Mouse (Mus musculus): Measurements from ENCODE around the gene Clec4a3. TPM values are rescaled to one million over a fixed set of nuclear protein-coding genes. Genes with fewer than 3 reads are reported as not detected.
"Not testable (repeated sequence)": the region's sequence is repeated elsewhere in the genome, so short reads cannot be mapped to it uniquely, and the experiment has no call there.

Clec4a3 gene
- polyA plus RNA-seq, 1 experiment, result not detected

DNA sequence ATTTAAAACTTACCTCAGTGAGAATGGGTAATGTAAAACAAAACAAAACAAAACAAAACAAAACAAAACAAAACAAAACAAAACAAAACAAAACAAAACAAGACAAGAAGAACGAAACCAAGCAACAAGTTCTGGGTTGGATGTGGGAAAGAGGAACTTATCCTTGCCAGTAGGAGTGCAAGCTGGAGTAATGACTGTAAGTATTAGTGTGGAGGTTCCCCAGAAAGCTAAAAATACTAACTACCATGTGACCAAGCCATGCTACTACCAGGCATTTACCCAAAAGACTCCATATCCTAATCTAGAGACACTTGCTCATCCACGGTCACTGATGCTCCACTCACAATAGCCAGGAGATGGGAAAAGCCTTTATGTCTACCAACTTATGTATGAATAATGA is 5.6 kb upstream of the Clec4a3 start:
- H3K4me3 ChIP-seq (ENCODE audit: insufficient read depth, poor library complexity, severe bottlenecking), result no peak overlapping the region
- no peaks in the 10 kb centered on the region for H3K79me3 ChIP-seq (ENCODE audit: low read depth)
- H3ac ChIP-seq (ENCODE audit: control insufficient read depth, insufficient read length, low read depth), result no peak overlapping the region
- no peaks in the 10 kb centered on the region for H3K27me3 ChIP-seq (ENCODE audit: control insufficient read depth, insufficient read depth, insufficient read length)
- no peaks in the 10 kb centered on the region for H3K36me3 ChIP-seq (ENCODE audit: control insufficient read depth, insufficient read depth)
- TF ChIP-seq USF1 (IDR thresholded peaks at IDR 0.05; ENCODE audit: low read depth), result no peak
- no peak for TF ChIP-seq CTCF (IDR thresholded peaks at IDR 0.05; ENCODE audit: control insufficient read depth, insufficient read depth, insufficient read length)
- no peak for TF ChIP-seq MYOD1 (IDR thresholded peaks at IDR 0.05; ENCODE audit: control insufficient read depth, insufficient read length, low read depth)
- no peaks in the 10 kb centered on the region for H3K79me2 ChIP-seq (ENCODE audit: control insufficient read depth, insufficient read depth)

DNA sequence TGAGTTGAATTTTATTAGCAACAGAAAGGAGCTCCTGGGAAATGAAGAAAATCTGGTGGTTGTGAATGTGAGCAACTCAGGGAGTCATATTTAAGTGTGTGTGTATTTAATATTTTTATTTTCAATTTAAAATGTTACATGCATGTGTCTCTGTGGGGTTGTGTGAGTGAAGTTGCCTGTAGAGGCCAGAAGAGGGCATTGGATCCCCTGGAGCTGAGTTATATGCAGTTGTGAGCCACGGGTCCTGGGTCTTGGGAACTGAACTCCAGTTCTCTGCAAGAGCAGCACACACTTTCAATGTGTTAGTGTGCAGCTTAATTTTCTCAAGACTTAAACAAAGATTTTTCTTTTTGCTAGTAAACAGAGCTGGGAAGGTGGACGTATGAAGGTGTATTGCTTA is 12.2 kb downstream of the Clec4a3 start:
- no peak for TF ChIP-seq CEBPB (IDR thresholded peaks at IDR 0.05; ENCODE audit: low read depth)
- no peak for TF ChIP-seq MYOG (IDR thresholded peaks at IDR 0.05; ENCODE audit: control insufficient read depth, extremely low read depth, insufficient read length)
- no peak for TF ChIP-seq MYOD1 (IDR thresholded peaks at IDR 0.05; ENCODE audit: control insufficient read depth, insufficient read length, low read depth)
- TF ChIP-seq CTCF (IDR thresholded peaks at IDR 0.05; ENCODE audit: control insufficient read depth, insufficient read depth, insufficient read length), result no peak
- TF ChIP-seq USF1 (IDR thresholded peaks at IDR 0.05; ENCODE audit: low read depth), result no peak
- no peak for TF ChIP-seq MAX (IDR thresholded peaks at IDR 0.05)
- TF ChIP-seq FOSL1 (IDR thresholded peaks at IDR 0.05; ENCODE audit: insufficient read depth, low read length, poor library complexity, severe bottlenecking), result no peak
- Histone ChIP-seq H3K79me2 (ENCODE audit: control insufficient read depth, insufficient read depth) (no peaks in the 10 kb centered on the region), H3K79me3 (ENCODE audit: low read depth) (no peaks in the 10 kb centered on the region), H3K4me3 (ENCODE audit: insufficient read depth, poor library complexity, severe bottlenecking) (no peak overlapping the region), H3K27me3 (ENCODE audit: control insufficient read depth, insufficient read depth, insufficient read length) (no peaks in the 10 kb centered on the region), H3ac (ENCODE audit: control insufficient read depth, insufficient read length, low read depth) (no peak overlapping the region), H3K36me3 (ENCODE audit: control insufficient read depth, insufficient read depth) (no peaks in the 10 kb centered on the region)

DNA sequence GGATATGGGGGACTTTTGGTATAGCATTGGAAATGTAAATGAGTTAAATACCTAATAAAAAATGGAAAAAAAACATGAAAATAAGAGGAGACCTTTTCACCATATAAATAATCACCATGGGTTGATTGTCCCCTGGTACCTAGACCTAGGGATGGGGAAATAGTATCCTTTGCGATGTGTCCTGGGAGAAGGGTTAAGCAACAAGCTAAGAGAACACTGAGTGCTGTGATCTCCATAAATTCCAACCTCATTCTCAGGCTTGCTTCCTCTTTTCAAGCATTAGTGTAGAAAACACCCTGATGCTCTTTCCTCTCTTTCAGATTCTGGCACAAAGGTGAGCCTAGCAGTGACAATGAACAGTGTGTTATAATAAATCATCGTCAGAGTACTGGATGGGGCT is 16.7 kb downstream of the Clec4a3 start:
- Histone ChIP-seq H3ac (ENCODE audit: control insufficient read depth, insufficient read length, low read depth) (no peak overlapping the region), H3K79me3 (ENCODE audit: low read depth) (no peaks in the 10 kb centered on the region), H3K36me3 (ENCODE audit: control insufficient read depth, insufficient read depth) (no peaks in the 10 kb centered on the region), H3K27me3 (ENCODE audit: control insufficient read depth, insufficient read depth, insufficient read length) (no peaks in the 10 kb centered on the region), H3K4me3 (ENCODE audit: insufficient read depth, poor library complexity, severe bottlenecking) (no peak overlapping the region), H3K79me2 (ENCODE audit: control insufficient read depth, insufficient read depth) (no peaks in the 10 kb centered on the region)
- TF ChIP-seq MYOG (IDR thresholded peaks at IDR 0.05; ENCODE audit: control insufficient read depth, extremely low read depth, insufficient read length) (no peak), CEBPB (IDR thresholded peaks at IDR 0.05; ENCODE audit: low read depth) (no peak), FOSL1 (IDR thresholded peaks at IDR 0.05; ENCODE audit: insufficient read depth, low read length, poor library complexity, severe bottlenecking) (no peak), MYOD1 (IDR thresholded peaks at IDR 0.05; ENCODE audit: control insufficient read depth, insufficient read length, low read depth) (no peak), CTCF (IDR thresholded peaks at IDR 0.05; ENCODE audit: control insufficient read depth, insufficient read depth, insufficient read length) (no peak), MAX (IDR thresholded peaks at IDR 0.05) (no peak), USF1 (IDR thresholded peaks at IDR 0.05; ENCODE audit: low read depth) (no peak)

DNA sequence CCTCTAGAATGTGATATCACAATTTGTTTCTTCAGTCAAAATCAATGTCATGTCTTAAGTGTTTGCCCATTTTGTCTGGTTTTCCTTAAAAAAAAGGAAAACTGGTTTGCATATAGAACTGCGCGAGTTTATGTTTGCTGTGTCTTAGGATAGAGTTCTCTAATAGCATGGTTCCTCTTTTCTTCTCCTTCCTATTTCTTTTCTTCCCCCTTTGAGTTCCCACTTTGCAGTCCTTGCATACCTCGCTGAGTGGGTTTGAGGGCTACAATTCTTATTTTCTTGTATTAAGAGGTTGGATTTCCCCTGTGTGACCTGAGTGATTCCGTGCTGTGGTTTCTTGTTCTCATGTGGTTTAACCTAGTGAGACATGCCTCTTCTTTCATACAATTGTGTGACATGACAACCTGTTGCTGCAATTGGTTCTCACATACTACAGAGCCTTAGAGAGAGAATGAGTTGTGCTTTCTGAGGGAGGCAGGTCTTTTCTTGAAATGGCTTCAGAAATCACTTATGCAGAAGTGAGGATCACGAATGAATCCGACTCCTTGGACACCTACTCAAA is 37.6 kb downstream of the Clec4a3 start, which contains the start of gene Clec4a4:
Gene Clec4a4 (plus strand): TSS at position 492 of the 562 bp plus-strand sequence.
- no peaks in the 10 kb centered on the region for H3K79me3 ChIP-seq (ENCODE audit: low read depth)
- no peaks in the 10 kb centered on the region for H3K36me3 ChIP-seq (ENCODE audit: control insufficient read depth, insufficient read depth)
- no peaks in the 10 kb centered on the region for H3K27me3 ChIP-seq (ENCODE audit: control insufficient read depth, insufficient read depth, insufficient read length)
- H3ac ChIP-seq (ENCODE audit: control insufficient read depth, insufficient read length, low read depth), result no peak within 1 kb of the TSS
- H3K79me2 ChIP-seq (ENCODE audit: control insufficient read depth, insufficient read depth), result no peaks in the 10 kb centered on the region
- no peak within 1 kb of the TSS for H3K4me3 ChIP-seq (ENCODE audit: insufficient read depth, poor library complexity, severe bottlenecking)
- TF ChIP-seq MYOG (IDR thresholded peaks at IDR 0.05; ENCODE audit: control insufficient read depth, extremely low read depth, insufficient read length), result no peak
- TF ChIP-seq MAX (IDR thresholded peaks at IDR 0.05), result no peak
- TF ChIP-seq MYOD1 (IDR thresholded peaks at IDR 0.05; ENCODE audit: control insufficient read depth, insufficient read length, low read depth), result no peak
- no peak for TF ChIP-seq CEBPB (IDR thresholded peaks at IDR 0.05; ENCODE audit: low read depth)
- TF ChIP-seq FOSL1 (IDR thresholded peaks at IDR 0.05; ENCODE audit: insufficient read depth, low read length, poor library complexity, severe bottlenecking), result no peak
- TF ChIP-seq CTCF (IDR thresholded peaks at IDR 0.05; ENCODE audit: control insufficient read depth, insufficient read depth, insufficient read length), result no peak
- no peak for TF ChIP-seq USF1 (IDR thresholded peaks at IDR 0.05; ENCODE audit: low read depth)

DNA sequence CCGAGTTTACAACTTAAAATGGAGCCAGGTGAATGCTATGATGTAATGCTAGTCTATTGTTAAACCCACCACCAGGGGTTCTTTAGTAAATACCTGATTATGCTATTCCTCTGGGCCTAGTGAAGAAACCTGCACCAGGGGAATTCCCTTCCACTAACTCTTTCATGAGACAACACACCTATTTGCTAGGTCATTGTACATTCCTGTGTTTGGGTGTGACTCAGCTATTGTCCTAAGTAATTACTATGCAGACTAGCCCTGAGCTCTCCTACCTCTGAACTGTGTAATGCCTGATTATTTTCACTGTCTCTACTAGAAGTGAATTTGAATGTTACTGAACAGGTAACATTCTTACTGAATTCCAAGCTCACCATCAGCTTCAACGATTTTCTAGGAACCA is 52.4 kb downstream of the Clec4a3 start:
- H3K36me3 ChIP-seq (ENCODE audit: control insufficient read depth, insufficient read depth); H3ac ChIP-seq (ENCODE audit: control insufficient read depth, insufficient read length, low read depth); H3K27me3 ChIP-seq (ENCODE audit: control insufficient read depth, insufficient read depth, insufficient read length); H3K79me3 ChIP-seq (ENCODE audit: low read depth); H3K79me2 ChIP-seq (ENCODE audit: control insufficient read depth, insufficient read depth); H3K4me3 ChIP-seq (ENCODE audit: insufficient read depth, poor library complexity, severe bottlenecking): not testable (repeated sequence)

DNA sequence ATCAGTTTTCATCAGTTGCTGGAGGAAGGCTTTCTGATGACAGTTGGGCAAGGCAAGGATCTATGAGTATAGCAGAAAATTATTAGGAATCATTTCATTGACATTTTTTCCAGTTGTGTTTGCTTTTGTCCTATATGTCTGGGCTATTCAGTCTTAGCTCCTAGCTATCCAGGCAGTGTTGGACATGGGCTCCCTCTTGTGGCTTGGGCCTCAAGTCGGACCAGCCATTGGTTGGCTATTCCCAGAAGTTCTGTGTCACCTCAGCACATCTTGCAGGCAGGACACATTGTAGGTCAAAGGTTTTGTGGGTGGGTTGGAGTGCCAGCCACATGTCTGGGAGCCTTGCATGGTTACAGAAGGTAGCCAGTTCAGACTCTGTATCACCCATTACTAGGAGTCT is 53.3 kb downstream of the Clec4a3 start:
- Histone ChIP-seq H3K79me3 (ENCODE audit: low read depth) (no peaks in the 10 kb centered on the region), H3K4me3 (ENCODE audit: insufficient read depth, poor library complexity, severe bottlenecking) (no peak overlapping the region), H3ac (ENCODE audit: control insufficient read depth, insufficient read length, low read depth) (no peak overlapping the region), H3K27me3 (ENCODE audit: control insufficient read depth, insufficient read depth, insufficient read length) (no peaks in the 10 kb centered on the region), H3K79me2 (ENCODE audit: control insufficient read depth, insufficient read depth) (no peaks in the 10 kb centered on the region), H3K36me3 (ENCODE audit: control insufficient read depth, insufficient read depth) (no peaks in the 10 kb centered on the region)
- no peak for TF ChIP-seq FOSL1 (IDR thresholded peaks at IDR 0.05; ENCODE audit: insufficient read depth, low read length, poor library complexity, severe bottlenecking)
- TF ChIP-seq MAX (IDR thresholded peaks at IDR 0.05), result no peak
- TF ChIP-seq CEBPB (IDR thresholded peaks at IDR 0.05; ENCODE audit: low read depth), result no peak
- TF ChIP-seq MYOG (IDR thresholded peaks at IDR 0.05; ENCODE audit: control insufficient read depth, extremely low read depth, insufficient read length), result no peak
- TF ChIP-seq USF1 (IDR thresholded peaks at IDR 0.05; ENCODE audit: low read depth), result no peak
- no peak for TF ChIP-seq MYOD1 (IDR thresholded peaks at IDR 0.05; ENCODE audit: control insufficient read depth, insufficient read length, low read depth)
- TF ChIP-seq CTCF (IDR thresholded peaks at IDR 0.05; ENCODE audit: control insufficient read depth, insufficient read depth, insufficient read length), result no peak

Other genes starting within 250 kb of the Clec4a3 start
- 0.27 TPM for gene Nanog, start 245.0 kb upstream of the Clec4a3 start, polyA plus RNA-seq (2012; fragmentation: generic; extraction: Trizol)
- gene Slc2a3, start 150.9 kb upstream of the Clec4a3 start, polyA plus RNA-seq (2012; fragmentation: generic; extraction: Trizol), result 0.66 TPM
- gene Foxj2, start 132.6 kb upstream of the Clec4a3 start, polyA plus RNA-seq (2012; fragmentation: generic; extraction: Trizol), result 6.5 TPM
- 0.91 TPM for gene C3ar1, start 96.4 kb upstream of the Clec4a3 start, polyA plus RNA-seq (2012; fragmentation: generic; extraction: Trizol)
- 17.7 TPM for gene Necap1, start 78.0 kb upstream of the Clec4a3 start, polyA plus RNA-seq (2012; fragmentation: generic; extraction: Trizol)
- not detected for gene Clec4a1, start 30.7 kb upstream of the Clec4a3 start, polyA plus RNA-seq (2012; fragmentation: generic; extraction: Trizol)
- not detected for gene Clec4a4, start 37.9 kb downstream of the Clec4a3 start, polyA plus RNA-seq (2012; fragmentation: generic; extraction: Trizol)
- not detected for gene Clec4b1, start 97.4 kb downstream of the Clec4a3 start, polyA plus RNA-seq (2012; fragmentation: generic; extraction: Trizol)
- gene Clec4a2, start 153.9 kb downstream of the Clec4a3 start, polyA plus RNA-seq (2012; fragmentation: generic; extraction: Trizol), result not detected
- gene Clec4b2, start 220.4 kb downstream of the Clec4a3 start, polyA plus RNA-seq (2012; fragmentation: generic; extraction: Trizol), result not detected